Mouse (Mus musculus) embryonic facial prominence, embryonic 11.5 days (tissue): Measurements from ENCODE around the gene Fcgr1. TPM values are rescaled to one million over a fixed set of nuclear protein-coding genes. Genes with fewer than 3 reads are reported as not detected.

Experiments used
- ATAC-seq: fragments of 200-750 bp; cut with Nextera tagmentation; replicated peaks from 2 replicates; pipeline ENCODE4 v1.8.0; 2017; ENCODE audit warnings: low read depth; ENCODE audit not compliant: insufficient number of reproducible peaks, low FRiP score, low TSS enrichment
- DNase-seq: peaks from one replicate; pipeline ENCODE4 v3.0.0-alpha.2; 2015; ENCODE audit warnings: low spot score
- H3K27ac ChIP-seq: fragments of 300-500 bp; sonication (generic); replicated peaks from 2 replicates; pipeline ENCODE4 v1.5.1; 2014; ENCODE audit warnings: mild to moderate bottlenecking, low read depth, low read length, control low read depth
- H3K27me3 ChIP-seq: fragments of 300-500 bp; sonication (generic); 2 replicates; pipeline ENCODE4 v1.6.1; 2014; ENCODE audit warnings: mild to moderate bottlenecking, low read length, moderate library complexity, mixed read lengths; ENCODE audit not compliant: control insufficient read depth, insufficient read depth
- H3K36me3 ChIP-seq: fragments of 300-500 bp; sonication (generic); replicated peaks from 2 replicates; pipeline ENCODE4 v1.6.1; 2014; ENCODE audit warnings: low read depth, mild to moderate bottlenecking, low read length, moderate library complexity, mixed read lengths; ENCODE audit not compliant: control insufficient read depth, insufficient read depth
- H3K4me1 ChIP-seq: fragments of 300-500 bp; sonication (generic); 2 replicates; pipeline ENCODE4 v1.6.1; 2014; ENCODE audit warnings: low read length, mixed read lengths; ENCODE audit not compliant: control insufficient read depth, insufficient read depth
- H3K4me2 ChIP-seq: fragments of 300-500 bp; sonication (generic); 2 replicates; pipeline ENCODE4 v1.6.1; 2014; ENCODE audit warnings: low read depth, mild to moderate bottlenecking, control low read depth, low read length, moderate library complexity
- H3K4me3 ChIP-seq: fragments of 300-500 bp; sonication (generic); 2 replicates; pipeline ENCODE4 v1.5.1; 2014; ENCODE audit warnings: low read depth, low read length, control low read depth
- H3K9ac ChIP-seq: fragments of 300-500 bp; sonication (generic); replicated peaks from 2 replicates; pipeline ENCODE4 v1.6.1; 2014; ENCODE audit warnings: mild to moderate bottlenecking, control low read depth, low read length
- H3K9me3 ChIP-seq: fragments of 300-500 bp; sonication (generic); replicated peaks from 2 replicates; pipeline ENCODE4 v1.6.1; 2016; ENCODE audit warnings: mild to moderate bottlenecking, low read length, inconsistent platforms, mixed read lengths; ENCODE audit not compliant: control insufficient read depth
- WGBS: fragments of 180-500 bp; shearing (Covaris S2); extraction: QIAGEN DNeasy Blood & Tissue Kit; methylation state at CpG from one replicate; pipeline ENCODE4 v1.1.7; 2014; 5-methylcytosine and 5-hydroxymethylcytosine counted together
- polyA plus RNA-seq: library from polyadenylated mRNA; unstranded; fragments of >200 nt; fragmentation: Nextera tagmentation; extraction: Ambion mirVana; gene quantifications from 2 replicates; pipeline ENCODE4 v1.2.1, GENCODE M21; 2014

Gene Fcgr1
- polyA plus RNA-seq, 1 experiment from 2014 or later = 2.1 TPM

GRCm38 (mm10) chr3:96267541-96267940, 26.2 kb downstream of the Fcgr1 start:
- H3K27me3 ChIP-seq = no peaks in the 10 kb centered on the region
- H3K4me3 ChIP-seq = no peak overlapping the region
- H3K27ac ChIP-seq = peak overlapping the region; percentile 75
- ATAC-seq (no peak), DNase-seq (no peak)
- H3K9me3 ChIP-seq = no peaks in the 10 kb centered on the region
- H3K4me2 ChIP-seq = no peak overlapping the region
- no peaks in the 10 kb centered on the region; the same call in 1 of the 2 replicates for H3K4me1 ChIP-seq
- 70% methylated on average over 4 of the region's 4 CpGs for WGBS
- H3K36me3 ChIP-seq = no peaks in the 10 kb centered on the region
- 0 out of 2 replicates have a peak overlapping the region, but pooled peaks have one; percentile 26 for H3K9ac ChIP-seq

GRCm38 (mm10) chr3:96266132-96266710, 27.5 kb downstream of the Fcgr1 start:
- no peak for DNase-seq
- no peak for ATAC-seq
- H3K27ac ChIP-seq = no peak overlapping the region

GRCm38 (mm10) chr3:96264404-96264949, 29.3 kb downstream of the Fcgr1 start:
- H3K27ac ChIP-seq = peak overlapping the region; percentile 98
- DNase-seq (no peak), ATAC-seq (no peak)
- no peaks in the 10 kb centered on the region for H3K9me3 ChIP-seq
- H3K9ac ChIP-seq = peak overlapping the region; percentile 75
- peak overlapping the region; percentile 58 for H3K4me2 ChIP-seq
- no peaks in the 10 kb centered on the region for H3K27me3 ChIP-seq
- WGBS = 80% methylated on average over 7 of the region's 7 CpGs
- H3K4me1 ChIP-seq = no peaks in the 10 kb centered on the region; the same call in 1 of the 2 replicates
- no peaks in the 10 kb centered on the region for H3K36me3 ChIP-seq
- no peak overlapping the region for H3K4me3 ChIP-seq

More at GRCm38 (mm10) chr3:96266132-96266710, 27.5 kb downstream of the Fcgr1 start:
- WGBS = 84% methylated on average over 8 of the region's 8 CpGs
- H3K36me3 ChIP-seq = no peaks in the 10 kb centered on the region
- no peak overlapping the region for H3K4me3 ChIP-seq
- H3K4me2 ChIP-seq = no peak overlapping the region
- no peaks in the 10 kb centered on the region for H3K27me3 ChIP-seq
- no peak overlapping the region for H3K9ac ChIP-seq
- no peaks in the 10 kb centered on the region; the same call in 1 of the 2 replicates for H3K4me1 ChIP-seq
- H3K9me3 ChIP-seq = no peaks in the 10 kb centered on the region

- Histone ChIP-seq H3K36me3 (no peaks in the 10 kb centered on the region), H3K27ac (peak overlapping the region; percentile 98), H3K4me3 (peak overlapping the region; percentile 55), H3K4me1 (no peaks in the 10 kb centered on the region; the same call in 1 of the 2 replicates), H3K9ac (peak overlapping the region; percentile 75), H3K9me3 (no peaks in the 10 kb centered on the region), H3K27me3 (no peaks in the 10 kb centered on the region), H3K4me2 (peak overlapping the region; percentile 58)
- ATAC-seq (no peak), DNase-seq (peak; percentile 65)
- 8% methylated on average over 27 of the region's 27 CpGs for WGBS
Observed at GRCm38 (mm10) chr3:96263558-96264403, 30.0 kb downstream of the Fcgr1 start.

GRCm38 (mm10) chr3:96262979-96263550, 30.7 kb downstream of the Fcgr1 start, which contains the start of gene Hist2h4:
Gene Hist2h4, minus strand, starts transcription at chr3:96263311.
- WGBS = 1% methylated on average over 40 of the region's 40 CpGs
- Histone ChIP-seq H3K4me2 (peak within 1 kb of the TSS; percentile 89), H3K4me1 (no peaks in the 10 kb centered on the region; the same call in 1 of the 2 replicates), H3K9me3 (no peaks in the 10 kb centered on the region), H3K9ac (peak within 1 kb of the TSS; percentile 80), H3K27ac (peak within 1 kb of the TSS; percentile 98), H3K27me3 (no peaks in the 10 kb centered on the region), H3K36me3 (no peaks in the 10 kb centered on the region), H3K4me3 (peak within 1 kb of the TSS; percentile 55)
- ATAC-seq (peak; percentile 84), DNase-seq (peak; percentile 98)

GRCm38 (mm10) chr3:96262216-96262875, 31.4 kb downstream of the Fcgr1 start:
- DNase-seq (peak; percentile 82), ATAC-seq (peak; percentile 77)
- Histone ChIP-seq H3K4me3 (peak overlapping the region; percentile 55), H3K36me3 (no peaks in the 10 kb centered on the region), H3K4me2 (peak overlapping the region; percentile 89), H3K27ac (peak overlapping the region; percentile 98), H3K27me3 (no peaks in the 10 kb centered on the region), H3K4me1 (no peaks in the 10 kb centered on the region; the same call in 1 of the 2 replicates), H3K9ac (peak overlapping the region; percentile 80), H3K9me3 (no peaks in the 10 kb centered on the region)
- under 1% methylated on average over 19 of the region's 19 CpGs for WGBS

- Histone ChIP-seq H3K27ac (peak overlapping the region; percentile 98), H3K36me3 (no peaks in the 10 kb centered on the region), H3K27me3 (no peaks in the 10 kb centered on the region), H3K4me2 (peak overlapping the region; percentile 89), H3K4me3 (no peak overlapping the region; the same call in 1 of the 2 replicates), H3K9me3 (no peaks in the 10 kb centered on the region), H3K9ac (peak overlapping the region; percentile 80), H3K4me1 (no peaks in the 10 kb centered on the region; the same call in 1 of the 2 replicates)
- ATAC-seq (no peak), DNase-seq (no peak)
- 45% methylated on average over 3 of the region's 3 CpGs for WGBS
Observed at GRCm38 (mm10) chr3:96261623-96262022, 32.1 kb downstream of the Fcgr1 start.
